Mouse (Mus musculus) lung, embryonic 14.5 days (tissue): ENCODE measurements around the gene Zfp672. TPM values are rescaled to one million over a fixed set of nuclear protein-coding genes. Genes with fewer than 3 reads are reported as not detected.

Experiments used
- ATAC-seq: fragments of 200-750 bp; cut with Nextera tagmentation; 2 replicates; pipeline ENCODE4 v1.8.0; 2017; ENCODE audit warnings: mild to moderate bottlenecking, moderate TSS enrichment, moderate library complexity; ENCODE audit not compliant: insufficient read depth
- DNase-seq: peaks from one replicate; pipeline ENCODE4 v3.0.0-alpha.2; 2015
- H3K27ac ChIP-seq: fragments of 300-500 bp; sonication (generic); 2 replicates; pipeline ENCODE4 v1.5.1; 2014; ENCODE audit warnings: low read depth, mild to moderate bottlenecking, moderate library complexity
- H3K27me3 ChIP-seq: fragments of 300-500 bp; sonication (generic); 2 replicates; pipeline ENCODE4 v1.6.1; 2014; ENCODE audit warnings: low read length, control low read depth; ENCODE audit not compliant: insufficient read depth
- H3K36me3 ChIP-seq: fragments of 300-500 bp; sonication (generic); 2 replicates; pipeline ENCODE4 v1.6.1; 2014; ENCODE audit warnings: control low read depth; ENCODE audit not compliant: insufficient read depth
- H3K4me1 ChIP-seq: fragments of 300-500 bp; sonication (generic); 2 replicates; pipeline ENCODE4 v1.6.1; 2014; ENCODE audit warnings: antibody characterized with exemption, control low read depth; ENCODE audit not compliant: insufficient read depth
- H3K4me2 ChIP-seq: fragments of 300-500 bp; sonication (generic); 2 replicates; pipeline ENCODE4 v1.6.1; 2014; ENCODE audit warnings: mild to moderate bottlenecking
- H3K4me3 ChIP-seq: fragments of 300-500 bp; sonication (generic); 2 replicates; pipeline ENCODE4 v1.5.1; 2014; ENCODE audit warnings: low read depth, low read length
- H3K9ac ChIP-seq: fragments of 300-500 bp; sonication (generic); 2 replicates; pipeline ENCODE4 v1.6.1; 2014
- H3K9me3 ChIP-seq: fragments of 300-500 bp; sonication (generic); 2 replicates; pipeline ENCODE4 v1.6.1; 2016; ENCODE audit warnings: low read depth, low read length, control low read depth
- CTCF ChIP-seq: IDR thresholded peaks from 2 replicates; pipeline ENCODE4 v1.5.1; 2016; ENCODE audit warnings: antibody characterized with exemption, low read depth
- WGBS: fragments of 180-500 bp; shearing (Covaris S2); extraction: QIAGEN DNeasy Blood & Tissue Kit; methylation state at CpG from one replicate; pipeline ENCODE4 v1.1.7; 2014; 5-methylcytosine and 5-hydroxymethylcytosine counted together
- polyA plus RNA-seq: library from polyadenylated mRNA; unstranded; fragments of >200 nt; fragmentation: Nextera tagmentation; extraction: Ambion mirVana; gene quantifications from 2 replicates; pipeline ENCODE4 v1.2.1, GENCODE M21; 2014

Gene Zfp672
- polyA plus RNA-seq, 1 experiment from 2014 or later, result 31.3 TPM

DNA sequence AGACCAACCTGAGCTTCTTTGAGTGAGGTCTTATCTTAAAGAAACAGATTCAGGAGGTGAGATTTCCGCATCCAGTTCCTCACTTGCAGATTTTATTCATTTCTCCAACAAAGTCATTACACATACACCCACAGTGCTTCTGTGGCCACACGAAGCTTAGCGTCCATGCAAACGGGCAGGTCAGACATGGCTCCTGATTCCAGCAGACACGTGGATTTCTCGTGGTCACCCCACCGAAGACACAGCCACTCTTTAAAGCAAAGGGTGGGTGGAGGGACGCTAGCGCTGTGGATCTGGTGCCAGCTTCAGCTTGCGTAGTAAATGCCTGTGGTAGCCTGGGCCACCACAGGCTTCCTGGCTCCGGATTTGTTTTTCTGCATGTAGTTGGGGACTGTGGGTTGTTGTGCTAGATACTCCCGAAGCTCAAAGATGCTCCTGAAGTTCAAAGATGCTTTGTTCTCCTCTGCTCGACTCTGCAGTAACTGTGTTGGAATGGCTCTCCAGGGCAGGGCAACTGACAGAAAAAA is 48.1 kb downstream of the Zfp672 start:
- ATAC-seq (no peak), DNase-seq (no peak)
- no peak overlapping the region for H3K9ac ChIP-seq
- H3K4me2 ChIP-seq, result no peak overlapping the region
- 83% methylated on average over 13 of the region's 13 CpGs for WGBS
- H3K9me3 ChIP-seq, result no peaks in the 10 kb centered on the region
- H3K36me3 ChIP-seq, result no peaks in the 10 kb centered on the region
- TF ChIP-seq CTCF, result no peak
- no peak overlapping the region for H3K27ac ChIP-seq
- no peak overlapping the region for H3K4me3 ChIP-seq
- no peaks in the 10 kb centered on the region for H3K27me3 ChIP-seq
- H3K4me1 ChIP-seq, result no peaks in the 10 kb centered on the region

DNA sequence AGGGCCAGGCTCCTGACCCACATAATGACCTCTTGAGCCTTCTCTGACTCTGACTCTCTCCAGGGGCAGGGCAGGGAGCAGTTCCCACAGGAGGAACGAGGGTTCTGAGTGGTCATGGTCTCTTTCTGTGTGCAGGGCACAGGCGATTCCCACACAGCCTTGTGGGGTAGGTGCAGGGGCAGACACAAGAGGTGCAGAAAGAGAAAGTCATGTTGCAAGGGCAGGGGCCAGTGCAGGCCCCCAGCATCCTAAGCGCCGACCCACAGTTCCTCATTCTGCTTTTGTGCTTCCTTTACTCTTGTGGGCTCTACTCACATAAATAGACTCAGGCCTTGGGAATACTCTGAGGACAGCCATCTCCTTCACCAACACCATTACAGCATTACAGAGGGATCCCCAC is 54.4 kb downstream of the Zfp672 start:
- H3K4me3 ChIP-seq, result no peak overlapping the region
- no peaks in the 10 kb centered on the region for H3K36me3 ChIP-seq
- H3K9me3 ChIP-seq, result no peaks in the 10 kb centered on the region
- ATAC-seq (no peak), DNase-seq (no peak)
- TF ChIP-seq CTCF, result no peak
- 72% methylated on average over 4 of the region's 4 CpGs for WGBS
- no peaks in the 10 kb centered on the region for H3K27me3 ChIP-seq
- no peak overlapping the region for H3K9ac ChIP-seq
- no peaks in the 10 kb centered on the region for H3K4me1 ChIP-seq
- no peak overlapping the region for H3K4me2 ChIP-seq
- no peak overlapping the region for H3K27ac ChIP-seq

DNA sequence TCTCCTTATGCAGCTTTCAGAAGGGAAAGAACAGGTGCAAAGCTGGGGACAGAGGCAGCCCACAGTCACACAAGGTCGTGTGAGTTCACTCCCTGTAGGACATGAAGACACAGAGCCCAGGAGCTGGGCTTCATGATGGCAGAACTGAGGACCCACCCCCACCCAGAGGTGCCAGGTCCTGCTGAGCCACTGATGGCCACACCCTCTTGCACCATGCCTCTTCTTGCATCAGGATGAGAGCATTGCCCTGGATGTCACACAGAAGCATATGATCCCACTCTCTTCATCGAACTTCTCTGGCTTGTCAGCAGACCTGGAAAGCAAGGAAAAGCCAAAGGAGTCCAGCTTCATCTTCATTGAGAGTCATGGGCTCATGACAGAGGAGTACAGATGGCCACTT is 55.6 kb downstream of the Zfp672 start, which contains the start of gene 4930438A08Rik:
TSS of gene 4930438A08Rik (plus strand) at position 228 of the 400 bp plus-strand sequence.
- Histone ChIP-seq H3K27ac (no peak within 1 kb of the TSS), H3K36me3 (no peaks in the 10 kb centered on the region), H3K9ac (no peak within 1 kb of the TSS), H3K27me3 (no peaks in the 10 kb centered on the region), H3K4me2 (no peak within 1 kb of the TSS), H3K9me3 (no peaks in the 10 kb centered on the region), H3K4me1 (no peaks in the 10 kb centered on the region), H3K4me3 (no peak within 1 kb of the TSS)
- 42% methylated on average over 2 of the region's 2 CpGs for WGBS
- DNase-seq (no peak), ATAC-seq (no peak)
- TF ChIP-seq CTCF, result no peak

DNA sequence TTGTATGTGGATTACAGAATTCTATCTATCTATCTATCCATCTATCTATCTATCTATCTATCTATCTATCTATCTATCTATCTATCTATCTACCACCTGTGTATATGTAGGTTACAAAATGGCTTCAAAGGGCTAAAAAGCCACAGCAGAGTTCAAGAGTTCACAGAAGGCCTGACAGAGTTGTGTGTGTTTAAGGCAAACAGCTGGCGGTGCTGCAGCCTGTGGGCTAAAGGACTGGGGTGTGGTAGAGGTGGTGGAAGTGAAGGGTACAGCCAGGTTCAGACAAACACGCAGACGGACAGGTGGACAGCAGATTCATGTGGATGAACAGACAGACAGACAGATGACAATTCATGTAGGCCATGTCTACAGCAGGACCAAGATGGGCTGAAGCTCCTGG is 61.9 kb downstream of the Zfp672 start:
- Histone ChIP-seq H3K4me3 (no peak overlapping the region), H3K27ac (no peak overlapping the region), H3K4me2 (no peak overlapping the region), H3K9me3 (no peaks in the 10 kb centered on the region), H3K4me1 (no peaks in the 10 kb centered on the region), H3K9ac (no peak overlapping the region), H3K27me3 (no peaks in the 10 kb centered on the region), H3K36me3 (no peaks in the 10 kb centered on the region)
- ATAC-seq (no peak), DNase-seq (no peak)
- 72% methylated on average over 3 of the region's 3 CpGs for WGBS
- no peak for TF ChIP-seq CTCF

Other genes with a start within 250 kb of the Zfp672 start
- gene Gm12248, start 237.2 kb downstream of the Zfp672 start, polyA plus RNA-seq, result not detected in 2 replicates
- 82.3 and 86.8 TPM in 2 replicates for gene Cnot8, start 226.2 kb downstream of the Zfp672 start, polyA plus RNA-seq
- gene Gemin5, start 161.8 kb downstream of the Zfp672 start, polyA plus RNA-seq, result 26.9 and 27.6 TPM in 2 replicates
- 115 and 128 TPM in 2 replicates for gene Mrpl22, start 158.7 kb downstream of the Zfp672 start, polyA plus RNA-seq
- 3.7 and 4.3 TPM in 2 replicates for gene Igtp, start 130.8 kb downstream of the Zfp672 start, polyA plus RNA-seq
- gene Irgm2, start 130.7 kb downstream of the Zfp672 start, polyA plus RNA-seq, result 1.8 and 1.9 TPM in 2 replicates
- gene 4930438A08Rik, start 55.5 kb downstream of the Zfp672 start, polyA plus RNA-seq, result not detected in 2 replicates
- gene Zfp692, start 23.3 kb downstream of the Zfp672 start, polyA plus RNA-seq, result 13.9 and 15.2 TPM in 2 replicates
- 26.3 and 26.4 TPM in 2 replicates for gene Sh3bp5l, start 385 bp upstream of the Zfp672 start, polyA plus RNA-seq
- gene Lypd8, start 48.7 kb upstream of the Zfp672 start, polyA plus RNA-seq, result not detected in 2 replicates
- gene 1810065E05Rik, start 90.8 kb upstream of the Zfp672 start, polyA plus RNA-seq, result not detected in 2 replicates
- not detected in 2 replicates for gene Gm12253, start 102.2 kb upstream of the Zfp672 start, polyA plus RNA-seq
- gene Lypd9, start 122.6 kb upstream of the Zfp672 start, polyA plus RNA-seq, result not detected in 2 replicates
- not detected in 2 replicates for gene Olfr30, start 131.9 kb upstream of the Zfp672 start, polyA plus RNA-seq
- not detected in 2 replicates for gene Olfr332, start 162.2 kb upstream of the Zfp672 start, polyA plus RNA-seq
- not detected in 2 replicates for gene Olfr331, start 172.2 kb upstream of the Zfp672 start, polyA plus RNA-seq
- not detected in 2 replicates for gene Olfr330, start 204.5 kb upstream of the Zfp672 start, polyA plus RNA-seq
- gene Olfr329-ps, start 216.1 kb upstream of the Zfp672 start, polyA plus RNA-seq, result not detected in 2 replicates
- 0.07 and 0.08 TPM in 2 replicates for gene Olfr328, start 225.3 kb upstream of the Zfp672 start, polyA plus RNA-seq
- not detected in 2 replicates for gene Olfr224, start 240.2 kb upstream of the Zfp672 start, polyA plus RNA-seq
- gene Olfr325, start 247.4 kb upstream of the Zfp672 start, polyA plus RNA-seq, result not detected in 2 replicates